Mouse (Mus musculus) intestine, embryonic 14.5 days (tissue): ENCODE data around the gene Syt16. TPM values are rescaled to one million over a fixed set of nuclear protein-coding genes. Genes with fewer than 3 reads are reported as not detected.

Experiments used
- ATAC-seq: fragments of 200-750 bp; cut with Nextera tagmentation; replicated peaks from 2 replicates; pipeline ENCODE4 v1.8.0; 2017; ENCODE audit warnings: low read depth, moderate number of reproducible peaks, moderate TSS enrichment, moderate library complexity; ENCODE audit not compliant: low FRiP score, low TSS enrichment
- DNase-seq: peaks from one replicate; pipeline ENCODE4 v3.0.0-alpha.2; 2018; ENCODE audit warnings: low spot score
- H3K27ac ChIP-seq: fragments of 300-500 bp; sonication (generic); 2 replicates; pipeline ENCODE4 v1.5.1; 2014; ENCODE audit warnings: low read depth, mild to moderate bottlenecking, control low read depth
- H3K27me3 ChIP-seq: fragments of 300-500 bp; sonication (generic); replicated peaks from 2 replicates; pipeline ENCODE4 v1.6.1; 2014; ENCODE audit warnings: low read length, control low read depth; ENCODE audit not compliant: control insufficient read depth, insufficient read depth
- H3K36me3 ChIP-seq: fragments of 300-500 bp; sonication (generic); 2 replicates; pipeline ENCODE4 v1.6.1; 2014; ENCODE audit warnings: low read length, control low read depth; ENCODE audit not compliant: control insufficient read depth, insufficient read depth
- H3K4me1 ChIP-seq: fragments of 300-500 bp; sonication (generic); replicated peaks from 2 replicates; pipeline ENCODE4 v1.6.1; 2014; ENCODE audit warnings: low read length, control low read depth, mixed read lengths; ENCODE audit not compliant: control insufficient read depth, insufficient read depth
- H3K4me2 ChIP-seq: fragments of 300-500 bp; sonication (generic); 2 replicates; pipeline ENCODE4 v1.6.1; 2014; ENCODE audit warnings: low read length
- H3K4me3 ChIP-seq: fragments of 300-500 bp; sonication (generic); 2 replicates; pipeline ENCODE4 v1.5.1; 2014; ENCODE audit warnings: low read depth, low read length, control low read depth, mixed read lengths
- H3K9ac ChIP-seq: fragments of 300-500 bp; sonication (generic); 2 replicates; pipeline ENCODE4 v1.6.1; 2014; ENCODE audit warnings: mild to moderate bottlenecking, low read length
- H3K9me3 ChIP-seq: fragments of 300-500 bp; sonication (generic); 2 replicates; pipeline ENCODE4 v1.6.1; 2016; ENCODE audit warnings: low read length, control low read depth; ENCODE audit not compliant: control insufficient read depth
- WGBS: fragments of 180-500 bp; shearing (Covaris S2); extraction: QIAGEN DNeasy Blood & Tissue Kit; methylation state at CpG from one replicate; pipeline ENCODE4 v1.1.7; 2014; 5-methylcytosine and 5-hydroxymethylcytosine counted together
- polyA plus RNA-seq: library from polyadenylated mRNA; unstranded; fragments of >200 nt; fragmentation: Nextera tagmentation; extraction: Ambion mirVana; gene quantifications from 2 replicates; pipeline ENCODE4 v1.2.1, GENCODE M21; 2014

Gene Syt16
- polyA plus RNA-seq, result 1.8 and 1.9 TPM in 2 replicates

GRCm38 (mm10) chr12:73997297-73998127 is at the start of gene Syt16:
Gene Syt16, plus strand, starts transcription at chr12:73997661.
- H3K4me2 ChIP-seq, result peak within 1 kb of the TSS; percentile 97
- ATAC-seq, result peak; percentile 50
- WGBS, result 2% methylated on average over 52 of the region's 67 CpGs
- no peak within 1 kb of the TSS for H3K27ac ChIP-seq
- peaks cover 26% of the 10 kb centered on the region for H3K27me3 ChIP-seq
- H3K9ac ChIP-seq, result peak within 1 kb of the TSS; percentile 51
- no peaks in the 10 kb centered on the region for H3K36me3 ChIP-seq
- H3K4me3 ChIP-seq, result peak within 1 kb of the TSS; percentile 41
- peak; percentile 63 for DNase-seq
- no peaks in the 10 kb centered on the region for H3K9me3 ChIP-seq
- no peaks in the 10 kb centered on the region for H3K4me1 ChIP-seq

GRCm38 (mm10) chr12:73948415-73948814 is 49.0 kb upstream of the Syt16 start:
- no peak overlapping the region for H3K4me3 ChIP-seq

GRCm38 (mm10) chr12:73949318-73950058 is 48.0 kb upstream of the Syt16 start:
- peak overlapping the region; percentile 27 for H3K4me3 ChIP-seq
- ATAC-seq, result peak; percentile 89
- peak; percentile 80 for DNase-seq
- H3K9me3 ChIP-seq, result no peaks in the 10 kb centered on the region
- WGBS, result 12% methylated on average over 46 of the region's 46 CpGs
- H3K4me1 ChIP-seq, result peaks cover 11% of the 10 kb centered on the region
- 0 out of 2 replicates have a peak, but pooled peaks cover 5% of the 10 kb centered on the region for H3K27me3 ChIP-seq
- peak overlapping the region; percentile 59; the same call in 1 of the 2 replicates for H3K27ac ChIP-seq
- H3K9ac ChIP-seq, result peak overlapping the region; percentile 35
- peaks cover 23% of the 10 kb centered on the region for H3K36me3 ChIP-seq
- peak overlapping the region; percentile 51 for H3K4me2 ChIP-seq

More at GRCm38 (mm10) chr12:73948415-73948814, 49.0 kb upstream of the Syt16 start:
- H3K4me1 ChIP-seq, result peaks cover 9% of the 10 kb centered on the region
- no peaks in the 10 kb centered on the region for H3K9me3 ChIP-seq
- DNase-seq (peak; percentile 50), ATAC-seq (no peak)
- H3K9ac ChIP-seq, result no peak overlapping the region
- no peak overlapping the region for H3K27ac ChIP-seq
- H3K27me3 ChIP-seq, result 0 out of 2 replicates have a peak, but pooled peaks cover 5% of the 10 kb centered on the region
- 94% methylated on average over 4 of the region's 4 CpGs for WGBS
- peaks cover 34% of the 10 kb centered on the region for H3K36me3 ChIP-seq
- peak overlapping the region; percentile 51 for H3K4me2 ChIP-seq

GRCm38 (mm10) chr12:73952879-73953278 is 44.6 kb upstream of the Syt16 start:
- Histone ChIP-seq H3K4me1 (peaks cover 11% of the 10 kb centered on the region), H3K9ac (peak overlapping the region; percentile 27; the same call in 1 of the 2 replicates), H3K4me3 (peak overlapping the region; percentile 33), H3K4me2 (peak overlapping the region; percentile 54), H3K9me3 (no peaks in the 10 kb centered on the region), H3K27me3 (0 out of 2 replicates have a peak, but pooled peaks cover 5% of the 10 kb centered on the region), H3K27ac (no peak overlapping the region), H3K36me3 (0 out of 2 replicates have a peak, but pooled peaks cover 5% of the 10 kb centered on the region)
- DNase-seq (peak; percentile 81), ATAC-seq (peak; percentile 32; the same call in 1 of the 2 replicates)
- WGBS, result 6% methylated on average over 15 of the region's 15 CpGs

- DNase-seq (no peak), ATAC-seq (no peak)
- Histone ChIP-seq H3K27ac (no peak overlapping the region), H3K36me3 (0 out of 2 replicates have a peak, but pooled peaks cover 3% of the 10 kb centered on the region), H3K4me3 (peak overlapping the region; percentile 33), H3K9me3 (no peaks in the 10 kb centered on the region), H3K27me3 (0 out of 2 replicates have a peak, but pooled peaks cover 2% of the 10 kb centered on the region), H3K4me2 (peak overlapping the region; percentile 54), H3K4me1 (peaks cover 11% of the 10 kb centered on the region), H3K9ac (peak overlapping the region; percentile 27; the same call in 1 of the 2 replicates)
- WGBS, result 44% methylated on average over 14 of the region's 14 CpGs
Observed at GRCm38 (mm10) chr12:73953420-73954186, 43.9 kb upstream of the Syt16 start.

- Histone ChIP-seq H3K4me2 (no peak overlapping the region), H3K9me3 (no peaks in the 10 kb centered on the region), H3K4me1 (peaks cover 5% of the 10 kb centered on the region), H3K9ac (no peak overlapping the region), H3K27ac (no peak overlapping the region), H3K36me3 (no peaks in the 10 kb centered on the region), H3K4me3 (no peak overlapping the region), H3K27me3 (no peaks in the 10 kb centered on the region)
- WGBS, result 56% methylated on average over 5 of the region's 5 CpGs
- ATAC-seq (no peak), DNase-seq (peak; percentile 33)
Observed at GRCm38 (mm10) chr12:73954785-73955184, 42.7 kb upstream of the Syt16 start.

GRCm38 (mm10) chr12:73957676-73958075 is 39.8 kb upstream of the Syt16 start:
- H3K4me3 ChIP-seq, result no peak overlapping the region
- H3K27ac ChIP-seq, result no peak overlapping the region
- H3K36me3 ChIP-seq, result no peaks in the 10 kb centered on the region
- no peak overlapping the region for H3K9ac ChIP-seq
- H3K4me2 ChIP-seq, result no peak overlapping the region
- no peaks in the 10 kb centered on the region for H3K27me3 ChIP-seq
- 69% methylated on average over 3 of the region's 3 CpGs for WGBS
- no peak for DNase-seq
- H3K9me3 ChIP-seq, result no peaks in the 10 kb centered on the region
- no peak for ATAC-seq
- H3K4me1 ChIP-seq, result peaks cover 4% of the 10 kb centered on the region; the same call in 1 of the 2 replicates

GRCm38 (mm10) chr12:73958830-73959229 is 38.6 kb upstream of the Syt16 start:
- WGBS, result 84% methylated on average over 2 of the region's 2 CpGs
- Histone ChIP-seq H3K27me3 (no peaks in the 10 kb centered on the region), H3K4me3 (no peak overlapping the region), H3K4me1 (no peaks in the 10 kb centered on the region), H3K4me2 (no peak overlapping the region), H3K9me3 (no peaks in the 10 kb centered on the region), H3K27ac (no peak overlapping the region), H3K9ac (no peak overlapping the region), H3K36me3 (no peaks in the 10 kb centered on the region)
- DNase-seq, result peak; percentile 12
- ATAC-seq, result no peak
